Mouse (Mus musculus) limb, embryonic 10.5 days (tissue): ENCODE measurements around the gene Zbtb3. TPM values are rescaled to one million over a fixed set of nuclear protein-coding genes. Genes with fewer than 3 reads are reported as not detected.

Source experiments
- polyA plus RNA-seq: library from polyadenylated mRNA; unstranded; fragments of >200 nt; fragmentation: Nextera tagmentation; extraction: Ambion mirVana; gene quantifications from 2 replicates; pipeline ENCODE4 v1.2.1, GENCODE M21; 2016

Gene Zbtb3
- polyA plus RNA-seq, 1 experiment from 2014 or later, result 6.1 TPM

Other genes with a start within 250 kb of the Zbtb3 start
- gene Slc22a8, start 211.3 kb upstream of the Zbtb3 start, polyA plus RNA-seq, result not detected in 2 replicates
- not detected in 2 replicates for gene Slc22a6, start 184.5 kb upstream of the Zbtb3 start, polyA plus RNA-seq
- 0.10 TPM in 1 of 2 replicates, not detected in the other for gene Chrm1, start 138.8 kb upstream of the Zbtb3 start, polyA plus RNA-seq
- gene Slc3a2, start 79.2 kb upstream of the Zbtb3 start, polyA plus RNA-seq, result 119 and 128 TPM in 2 replicates
- 121 and 145 TPM in 2 replicates for gene Wdr74, start 66.7 kb upstream of the Zbtb3 start, polyA plus RNA-seq
- 2.8 and 3.1 TPM in 2 replicates for gene 1700092M07Rik, start 61.8 kb upstream of the Zbtb3 start, polyA plus RNA-seq
- gene Stx5a, start 61.1 kb upstream of the Zbtb3 start, polyA plus RNA-seq, result 99.3 and 134 TPM in 2 replicates
- 257 and 273 TPM in 2 replicates for gene Nxf1, start 45.5 kb upstream of the Zbtb3 start, polyA plus RNA-seq
- 181 and 183 TPM in 2 replicates for gene Tmem223, start 31.6 kb upstream of the Zbtb3 start, polyA plus RNA-seq
- gene Tmem179b, start 28.1 kb upstream of the Zbtb3 start, polyA plus RNA-seq, result 41.3 and 43.7 TPM in 2 replicates
- gene Taf6l, start 16.1 kb upstream of the Zbtb3 start, polyA plus RNA-seq, result 44.2 and 47.0 TPM in 2 replicates
- gene Polr2g, start 4.0 kb upstream of the Zbtb3 start, polyA plus RNA-seq, result 206 and 216 TPM in 2 replicates
- 80.2 and 85.2 TPM in 2 replicates for gene Ttc9c, start 16.8 kb downstream of the Zbtb3 start, polyA plus RNA-seq
- gene Hnrnpul2, start 17.5 kb downstream of the Zbtb3 start, polyA plus RNA-seq, result 4.7 and 5.2 TPM in 2 replicates
- gene AC129217.1, start 27.2 kb downstream of the Zbtb3 start, polyA plus RNA-seq, result not detected in 2 replicates
- 37.2 and 42.5 TPM in 2 replicates for gene Bscl2, start 34.9 kb downstream of the Zbtb3 start, polyA plus RNA-seq
- 5.0 and 7.2 TPM in 2 replicates for gene Gng3, start 36.6 kb downstream of the Zbtb3 start, polyA plus RNA-seq
- 0.29 and 0.39 TPM in 2 replicates for gene Lrrn4cl, start 48.2 kb downstream of the Zbtb3 start, polyA plus RNA-seq
- 211 and 228 TPM in 2 replicates for gene Ubxn1, start 68.9 kb downstream of the Zbtb3 start, polyA plus RNA-seq
- 56.8 and 60.6 TPM in 2 replicates for gene Uqcc3, start 78.4 kb downstream of the Zbtb3 start, polyA plus RNA-seq
- gene Lbhd1, start 81.2 kb downstream of the Zbtb3 start, polyA plus RNA-seq, result 110 and 149 TPM in 2 replicates
- not detected in 2 replicates for gene Gm49403, start 81.4 kb downstream of the Zbtb3 start, polyA plus RNA-seq
- gene 1810009A15Rik, start 86.3 kb downstream of the Zbtb3 start, polyA plus RNA-seq, result 151 and 188 TPM in 2 replicates
- gene Gm49416, start 86.4 kb downstream of the Zbtb3 start, polyA plus RNA-seq, result 0.45 TPM in 1 of 2 replicates, not detected in the other
- 59.2 and 61.9 TPM in 2 replicates for gene Ints5, start 90.5 kb downstream of the Zbtb3 start, polyA plus RNA-seq
- gene Ganab, start 95.5 kb downstream of the Zbtb3 start, polyA plus RNA-seq, result 117 and 129 TPM in 2 replicates
- 47.0 and 48.1 TPM in 2 replicates for gene B3gat3, start 117.8 kb downstream of the Zbtb3 start, polyA plus RNA-seq
- gene Rom1, start 126.8 kb downstream of the Zbtb3 start, polyA plus RNA-seq, result 4.1 and 4.3 TPM in 2 replicates
- 37.1 and 37.5 TPM in 2 replicates for gene Eml3, start 127.0 kb downstream of the Zbtb3 start, polyA plus RNA-seq
- gene Mta2, start 139.3 kb downstream of the Zbtb3 start, polyA plus RNA-seq, result 229 and 233 TPM in 2 replicates
- 49.6 and 49.7 TPM in 2 replicates for gene Tut1, start 151.3 kb downstream of the Zbtb3 start, polyA plus RNA-seq
- gene Eef1g, start 164.5 kb downstream of the Zbtb3 start, polyA plus RNA-seq, result 563 and 631 TPM in 2 replicates
- 5.3 and 8.9 TPM in 2 replicates for gene Ahnak, start 186.7 kb downstream of the Zbtb3 start, polyA plus RNA-seq